In genomic region chr14:121589097-121589725, GRCm38 (mm10) we compare ENCODE assay signal across 8 mouse cellular contexts.
A peak's percentile ranks its signal among the peaks of the same experiment; 100 is the strongest.
DNase-seq lines count a peak whose midpoint lies in the region; ATAC-seq and TF ChIP-seq lines count a peak whose summit lies in the region.

No protein-coding gene starts in this region.

- peak; percentile 51 for ATAC-seq in liver, embryonic 11.5 days (replicated peaks; ENCODE audit: low FRiP score)
- peak; percentile 53 for ATAC-seq in neural tube, embryonic 11.5 days (ENCODE audit: insufficient read depth, low FRiP score, low TSS enrichment)
- peak; percentile 51; the same call in 1 of the 2 replicates for ATAC-seq in stomach, embryonic 14.5 days (ENCODE audit: insufficient number of reproducible peaks, insufficient read depth, low FRiP score, low read depth)

- H3K79me2 ChIP-seq in heart, adult 2 months (replicated peaks; ENCODE audit: control insufficient read depth, insufficient read depth, low read length): no peaks in the 10 kb centered on the region

- H3K27ac ChIP-seq in heart, adult 2 months: no peak overlapping the region
- H3K27ac ChIP-seq in liver, embryonic 11.5 days (ENCODE audit: low read depth, low read length): no peak overlapping the region
- no peak overlapping the region for H3K27ac ChIP-seq in neural tube, embryonic 11.5 days (ENCODE audit: low read depth, low read length)
- H3K27ac ChIP-seq in stomach, embryonic 14.5 days (ENCODE audit: low read length): no peak overlapping the region; the same call in 1 of the 2 replicates

- 45% methylated on average over 10 of the region's 10 CpGs for WGBS in heart, adult 2 months
- WGBS in liver, embryonic 11.5 days: 61% methylated on average over 10 of the region's 10 CpGs
- WGBS in neural tube, embryonic 11.5 days: 58% methylated on average over 10 of the region's 10 CpGs
- WGBS in stomach, embryonic 14.5 days: 54% methylated on average over 10 of the region's 10 CpGs

- H3K27me3 ChIP-seq in heart, adult 2 months (ENCODE audit: control insufficient read depth, insufficient read depth, low read length): no peaks in the 10 kb centered on the region; the same call in 1 of the 2 replicates
- H3K27me3 ChIP-seq in liver, embryonic 11.5 days (replicated peaks; ENCODE audit: control insufficient read depth, insufficient read depth, low read length): no peaks in the 10 kb centered on the region
- no peaks in the 10 kb centered on the region for H3K27me3 ChIP-seq in neural tube, embryonic 11.5 days (ENCODE audit: control insufficient read depth, insufficient read depth, low read length)
- no peaks in the 10 kb centered on the region for H3K27me3 ChIP-seq in stomach, embryonic 14.5 days (ENCODE audit: control insufficient read depth, insufficient read depth, low read length)

- TF ChIP-seq CTCF in heart, adult 2 months (IDR thresholded peaks at IDR 0.05): peak; percentile 91

- no peak overlapping the region for H3K9ac ChIP-seq in heart, adult 2 months (ENCODE audit: low read depth, low read length)
- H3K9ac ChIP-seq in liver, embryonic 11.5 days (ENCODE audit: low read depth, low read length): no peak overlapping the region
- H3K9ac ChIP-seq in neural tube, embryonic 11.5 days (ENCODE audit: low read length): no peak overlapping the region
- no peak overlapping the region for H3K9ac ChIP-seq in stomach, embryonic 14.5 days (replicated peaks; ENCODE audit: low read depth, low read length)

- intact Hi-C loops in heart, adult 2 months (cut with DNase I): loop anchor here (2.0 to 10.0 kb wide), 4 partner anchors 164 to 754 kb away; no protein-coding TSS in a partner anchor

- no peak overlapping the region for H3K4me2 ChIP-seq in liver, embryonic 11.5 days
- H3K4me2 ChIP-seq in neural tube, embryonic 11.5 days (ENCODE audit: low read depth): no peak overlapping the region
- H3K4me2 ChIP-seq in stomach, embryonic 14.5 days (replicated peaks; ENCODE audit: low read depth, low read length): no peak overlapping the region

- H3K4me3 ChIP-seq in heart, adult 2 months: no peak overlapping the region
- no peak overlapping the region for H3K4me3 ChIP-seq in liver, embryonic 11.5 days (ENCODE audit: low read depth, low read length)
- no peak overlapping the region for H3K4me3 ChIP-seq in neural tube, embryonic 11.5 days (ENCODE audit: low read depth, low read length)
- no peak overlapping the region for H3K4me3 ChIP-seq in stomach, embryonic 14.5 days (ENCODE audit: low read depth, low read length)

- TF ChIP-seq EP300 in heart, adult 2 months (IDR thresholded peaks at IDR 0.05; ENCODE audit: insufficient read depth, low read depth, low read length): no peak

- no peak for TF ChIP-seq POLR2A in heart, adult 2 months (IDR thresholded peaks at IDR 0.05; ENCODE audit: insufficient read depth, low read depth, low read length)

- H3K4me1 ChIP-seq in heart, adult 2 months (ENCODE audit: control insufficient read depth, insufficient read depth, low read length): peaks cover 2% of the 10 kb centered on the region
- H3K4me1 ChIP-seq in liver, embryonic 11.5 days (replicated peaks; ENCODE audit: control insufficient read depth, insufficient read depth, low read length): peaks cover 8% of the 10 kb centered on the region; the same call in 1 of the 2 replicates
- peaks cover 10% of the 10 kb centered on the region; the same call in 1 of the 2 replicates for H3K4me1 ChIP-seq in neural tube, embryonic 11.5 days (ENCODE audit: control insufficient read depth, insufficient read depth, low read length)
- peaks cover 29% of the 10 kb centered on the region for H3K4me1 ChIP-seq in stomach, embryonic 14.5 days (ENCODE audit: control insufficient read depth, insufficient read depth, low read length)

- H3K9me3 ChIP-seq in liver, embryonic 11.5 days (ENCODE audit: control insufficient read depth, low read length): no peaks in the 10 kb centered on the region
- H3K9me3 ChIP-seq in neural tube, embryonic 11.5 days (ENCODE audit: control insufficient read depth, low read length): no peaks in the 10 kb centered on the region
- H3K9me3 ChIP-seq in stomach, embryonic 14.5 days (ENCODE audit: control insufficient read depth, low read depth, low read length): no peaks in the 10 kb centered on the region

- H3K36me3 ChIP-seq in heart, adult 2 months (ENCODE audit: control insufficient read depth, insufficient read depth, low read length): no peaks in the 10 kb centered on the region
- H3K36me3 ChIP-seq in liver, embryonic 11.5 days (ENCODE audit: control insufficient read depth, insufficient read depth, low read length): no peaks in the 10 kb centered on the region
- H3K36me3 ChIP-seq in neural tube, embryonic 11.5 days (ENCODE audit: control insufficient read depth, insufficient read depth, low read length): no peaks in the 10 kb centered on the region
- H3K36me3 ChIP-seq in stomach, embryonic 14.5 days (ENCODE audit: control insufficient read depth, insufficient read depth, low read length): no peaks in the 10 kb centered on the region; the same call in 1 of the 2 replicates

- DNase-seq in A20 (ENCODE audit: low read depth, low spot score): peak; percentile 79
- DNase-seq in adrenal gland, postnatal 10 days: peak; percentile 87
- peak; percentile 78 for DNase-seq in embryo, embryonic 9.5 days (ENCODE audit: extremely low spot score)
- peak; percentile 58 to 79 for DNase-seq in heart, adult 2 months
- DNase-seq in kidney, adult 18-20 months: peak; percentile 69
- DNase-seq in liver, embryonic 11.5 days (ENCODE audit: low spot score): peak; percentile 63
- peak; percentile 79 for DNase-seq in neural tube, embryonic 11.5 days (ENCODE audit: low spot score)
